Mouse (Mus musculus): ENCODE measurements around the gene Nkx1-1.

GRCm38 (mm10) chr5:33443794-33444193 is 10.0 kb upstream of the Nkx1-1 start:
- TF ChIP-seq ZNF384 (IDR thresholded peaks at IDR 0.05; ENCODE audit: low read depth, low read length), result no peak
- TF ChIP-seq CHD2 (IDR thresholded peaks at IDR 0.05; ENCODE audit: low read depth, low read length), result no peak
- TF ChIP-seq ZC3H11A (IDR thresholded peaks at IDR 0.05; ENCODE audit: borderline replicate concordance, low read depth, low read length), result no peak
- TF ChIP-seq HCFC1 (IDR thresholded peaks at IDR 0.05; ENCODE audit: borderline replicate concordance, insufficient read depth, low read length), result no peak
- no peak for TF ChIP-seq MAFK (IDR thresholded peaks at IDR 0.05; ENCODE audit: insufficient read depth, low read depth, low read length)

All from ES-E14 (cell line).